Mouse (Mus musculus) hindbrain, postnatal 0 days (tissue): ENCODE results near the gene Ccdc187. TPM values are rescaled to one million over a fixed set of nuclear protein-coding genes. Genes with fewer than 3 reads are reported as not detected.

Experiments
- ATAC-seq: fragments of 200-750 bp; cut with Nextera tagmentation; 2 replicates; pipeline ENCODE4 v1.8.0; 2017; ENCODE audit warnings: mild to moderate bottlenecking, moderate TSS enrichment, moderate library complexity
- DNase-seq: peaks from one replicate; pipeline ENCODE4 v3.0.0-alpha.2; 2015; ENCODE audit warnings: low spot score
- H3K27ac ChIP-seq: fragments of 300-500 bp; sonication (generic); 2 replicates; pipeline ENCODE4 v1.5.1; 2014; ENCODE audit warnings: mild to moderate bottlenecking
- H3K27me3 ChIP-seq: fragments of 300-500 bp; sonication (generic); 2 replicates; pipeline ENCODE4 v1.6.1; 2014; ENCODE audit warnings: low read length, mixed read lengths; ENCODE audit not compliant: insufficient read depth
- H3K36me3 ChIP-seq: fragments of 300-500 bp; sonication (generic); 2 replicates; pipeline ENCODE4 v1.6.1; 2014; ENCODE audit warnings: low read length, mixed read lengths; ENCODE audit not compliant: insufficient read depth
- H3K4me1 ChIP-seq: fragments of 300-500 bp; sonication (generic); 2 replicates; pipeline ENCODE4 v1.6.1; 2014; ENCODE audit warnings: antibody characterized with exemption, low read length, mixed read lengths; ENCODE audit not compliant: insufficient read depth
- H3K4me2 ChIP-seq: fragments of 300-500 bp; sonication (generic); 2 replicates; pipeline ENCODE4 v1.6.1; 2014; ENCODE audit warnings: low read depth, mild to moderate bottlenecking, low read length, moderate library complexity, mixed read lengths
- H3K4me3 ChIP-seq: fragments of 300-500 bp; sonication (generic); 2 replicates; pipeline ENCODE4 v1.5.1; 2014; ENCODE audit warnings: low read length
- H3K9ac ChIP-seq: fragments of 300-500 bp; sonication (generic); replicated peaks from 2 replicates; pipeline ENCODE4 v1.6.1; 2014; ENCODE audit warnings: mild to moderate bottlenecking, low read length, moderate library complexity, mixed read lengths
- H3K9me3 ChIP-seq: fragments of 300-500 bp; sonication (generic); 2 replicates; pipeline ENCODE4 v1.6.1; 2016; ENCODE audit warnings: low read length, mixed read lengths
- CTCF ChIP-seq: IDR thresholded peaks from 2 replicates; pipeline ENCODE4 v1.5.1; 2016; ENCODE audit warnings: antibody characterized with exemption, control low read depth, low read depth
- WGBS: fragments of 180-500 bp; shearing (Covaris S2); extraction: QIAGEN DNeasy Blood & Tissue Kit; methylation state at CpG from one replicate; pipeline ENCODE4 v1.1.7; 2014; 5-methylcytosine and 5-hydroxymethylcytosine counted together
- polyA plus RNA-seq: library from polyadenylated mRNA; unstranded; fragments of >200 nt; fragmentation: Nextera tagmentation; extraction: Ambion mirVana; gene quantifications from 2 replicates; pipeline ENCODE4 v1.2.1, GENCODE M21; 2015
- total RNA-seq: library from RNA; depleted of rRNA; stranded (reverse); fragments of >200 nt; gene quantifications from 2 replicates; pipeline ENCODE4 v1.2.3, GENCODE M21; 2014

Ccdc187 gene
- total and polyA plus RNA-seq, 2 experiments from 2014 or later = 0.18 to 2.7 TPM

GRCm38 (mm10) chr2:26316576-26317246, 22.4 kb upstream of the Ccdc187 start:
- Histone ChIP-seq H3K27me3 (no peaks in the 10 kb centered on the region), H3K4me1 (peaks cover 52% of the 10 kb centered on the region), H3K4me2 (peak overlapping the region; percentile 85), H3K9ac (peak overlapping the region; percentile 97), H3K36me3 (0 out of 2 replicates have a peak, but pooled peaks cover 4% of the 10 kb centered on the region), H3K27ac (peak overlapping the region; percentile 97), H3K9me3 (no peaks in the 10 kb centered on the region), H3K4me3 (peak overlapping the region; percentile 67)
- 26% methylated on average over 9 of the region's 9 CpGs for WGBS
- DNase-seq (peak; percentile 56), ATAC-seq (no peak)
- TF ChIP-seq CTCF = no peak

- no peak for TF ChIP-seq CTCF
- Histone ChIP-seq H3K4me2 (peak overlapping the region; percentile 85), H3K27ac (peak overlapping the region; percentile 97), H3K36me3 (0 out of 2 replicates have a peak, but pooled peaks cover 3% of the 10 kb centered on the region), H3K27me3 (no peaks in the 10 kb centered on the region), H3K4me3 (peak overlapping the region; percentile 67), H3K9ac (peak overlapping the region; percentile 97), H3K9me3 (no peaks in the 10 kb centered on the region), H3K4me1 (peaks cover 51% of the 10 kb centered on the region)
- peak; percentile 36 for ATAC-seq
- WGBS = under 1% methylated on average over 11 of the region's 11 CpGs
- peak; percentile 65 for DNase-seq
These were observed 21.6 kb upstream of the Ccdc187 start for GRCm38 (mm10) chr2:26315925-26316311.

GRCm38 (mm10) chr2:26315072-26315924, 20.9 kb upstream of the Ccdc187 start, which contains the start of gene Gpsm1:
Gene Gpsm1 (plus strand): TSS chr2:26315515.
- Histone ChIP-seq H3K36me3 (no peaks in the 10 kb centered on the region), H3K27me3 (no peaks in the 10 kb centered on the region), H3K4me1 (peaks cover 48% of the 10 kb centered on the region), H3K4me3 (peak within 1 kb of the TSS; percentile 67), H3K4me2 (peak within 1 kb of the TSS; percentile 85), H3K27ac (peak within 1 kb of the TSS; percentile 97), H3K9me3 (no peaks in the 10 kb centered on the region), H3K9ac (peak within 1 kb of the TSS; percentile 97)
- WGBS = under 1% methylated on average over 65 of the region's 66 CpGs
- ATAC-seq (peak; percentile 88), DNase-seq (peak; percentile 92)
- TF ChIP-seq CTCF = no peak

- no peaks in the 10 kb centered on the region for H3K27me3 ChIP-seq
- DNase-seq (peak; percentile 65), ATAC-seq (no peak)
- H3K36me3 ChIP-seq = no peaks in the 10 kb centered on the region
- H3K9me3 ChIP-seq = no peaks in the 10 kb centered on the region
- peak overlapping the region; percentile 97 for H3K9ac ChIP-seq
- peaks cover 40% of the 10 kb centered on the region for H3K4me1 ChIP-seq
- peak overlapping the region; percentile 85 for H3K4me2 ChIP-seq
- no peak for TF ChIP-seq CTCF
- WGBS = 47% methylated on average over 13 of the region's 13 CpGs
- peak overlapping the region; percentile 67 for H3K4me3 ChIP-seq
- peak overlapping the region; percentile 97 for H3K27ac ChIP-seq
These were observed 20.1 kb upstream of the Ccdc187 start for GRCm38 (mm10) chr2:26314281-26315071.

GRCm38 (mm10) chr2:26313394-26313793, 19.0 kb upstream of the Ccdc187 start:
- no peak overlapping the region for H3K4me2 ChIP-seq
- no peaks in the 10 kb centered on the region for H3K36me3 ChIP-seq
- H3K9me3 ChIP-seq = no peaks in the 10 kb centered on the region
- TF ChIP-seq CTCF = no peak
- no peak for DNase-seq
- no peak overlapping the region for H3K4me3 ChIP-seq
- H3K27me3 ChIP-seq = no peaks in the 10 kb centered on the region
- no peak for ATAC-seq
- peaks cover 30% of the 10 kb centered on the region for H3K4me1 ChIP-seq
- H3K9ac ChIP-seq = no peak overlapping the region
- H3K27ac ChIP-seq = no peak overlapping the region
- WGBS = 92% methylated on average over 1 of the region's 1 CpGs

GRCm38 (mm10) chr2:26312812-26313211, 18.5 kb upstream of the Ccdc187 start:
- peak; percentile 59 for TF ChIP-seq CTCF
- Histone ChIP-seq H3K4me1 (peaks cover 24% of the 10 kb centered on the region), H3K9ac (no peak overlapping the region), H3K4me2 (no peak overlapping the region), H3K27me3 (no peaks in the 10 kb centered on the region), H3K4me3 (no peak overlapping the region), H3K27ac (no peak overlapping the region), H3K36me3 (no peaks in the 10 kb centered on the region), H3K9me3 (no peaks in the 10 kb centered on the region)
- WGBS = 62% methylated on average over 2 of the region's 2 CpGs
- ATAC-seq (no peak), DNase-seq (no peak)
